Mouse (Mus musculus) intestine, embryonic 15.5 days (tissue): ENCODE measurements around the gene Top3a. TPM values are rescaled to one million over a fixed set of nuclear protein-coding genes. Genes with fewer than 3 reads are reported as not detected.

Experiments
- ATAC-seq: fragments of 200-750 bp; cut with Nextera tagmentation; 2 replicates; pipeline ENCODE4 v1.8.0; 2017; ENCODE audit warnings: moderate TSS enrichment, moderate library complexity
- H3K27ac ChIP-seq: fragments of 300-500 bp; sonication (generic); 2 replicates; pipeline ENCODE4 v1.5.1; 2015; ENCODE audit warnings: mild to moderate bottlenecking, inconsistent platforms
- H3K27me3 ChIP-seq: fragments of 300-500 bp; sonication (generic); replicated peaks from 2 replicates; pipeline ENCODE4 v1.6.1; 2015; ENCODE audit warnings: inconsistent platforms
- H3K36me3 ChIP-seq: fragments of 300-500 bp; sonication (generic); 2 replicates; pipeline ENCODE4 v1.6.1; 2015; ENCODE audit warnings: inconsistent platforms
- H3K4me1 ChIP-seq: fragments of 300-500 bp; sonication (generic); replicated peaks from 2 replicates; pipeline ENCODE4 v1.6.1; 2015; ENCODE audit warnings: inconsistent platforms
- H3K4me2 ChIP-seq: fragments of 300-500 bp; sonication (generic); replicated peaks from 2 replicates; pipeline ENCODE4 v1.6.1; 2015; ENCODE audit warnings: mild to moderate bottlenecking, inconsistent platforms
- H3K4me3 ChIP-seq: fragments of 300-500 bp; sonication (generic); replicated peaks from 2 replicates; pipeline ENCODE4 v1.5.1; 2015; ENCODE audit warnings: inconsistent platforms
- H3K9ac ChIP-seq: fragments of 300-500 bp; sonication (generic); 2 replicates; pipeline ENCODE4 v1.6.1; 2015; ENCODE audit warnings: inconsistent platforms
- H3K9me3 ChIP-seq: fragments of 300-500 bp; sonication (generic); 2 replicates; pipeline ENCODE4 v1.6.1; 2016; ENCODE audit warnings: inconsistent platforms
- WGBS: fragments of 180-500 bp; shearing (Covaris S2); methylation state at CpG from one replicate; pipeline ENCODE4 v1.1.7; 2015; 5-methylcytosine and 5-hydroxymethylcytosine counted together
- polyA plus RNA-seq: library from polyadenylated mRNA; unstranded; fragments of >200 nt; fragmentation: Nextera tagmentation; extraction: Ambion mirVana; gene quantifications from 2 replicates; pipeline ENCODE4 v1.2.1, GENCODE M21; 2015

Gene Top3a
- polyA plus RNA-seq, 1 experiment from 2014 or later, result 13.0 TPM

GRCm38 (mm10) chr11:60706696-60707480 lies 70.3 kb downstream of the Top3a start:
- no peak overlapping the region for H3K9ac ChIP-seq
- no peak overlapping the region for H3K4me3 ChIP-seq
- no peak overlapping the region for H3K4me2 ChIP-seq
- no peaks in the 10 kb centered on the region for H3K9me3 ChIP-seq
- H3K4me1 ChIP-seq, result peaks cover 2% of the 10 kb centered on the region; the same call in 1 of the 2 replicates
- ATAC-seq, result no peak
- H3K27ac ChIP-seq, result no peak overlapping the region
- WGBS, result 90% methylated on average over 14 of the region's 14 CpGs
- H3K27me3 ChIP-seq, result no peaks in the 10 kb centered on the region
- H3K36me3 ChIP-seq, result peaks cover 49% of the 10 kb centered on the region

- no peak for ATAC-seq
- peaks cover 7% of the 10 kb centered on the region for H3K4me1 ChIP-seq
- H3K9ac ChIP-seq, result no peak overlapping the region
- 93% methylated on average over 7 of the region's 7 CpGs for WGBS
- no peak overlapping the region for H3K4me2 ChIP-seq
- H3K9me3 ChIP-seq, result no peaks in the 10 kb centered on the region
- peaks cover 41% of the 10 kb centered on the region for H3K36me3 ChIP-seq
- no peak overlapping the region for H3K27ac ChIP-seq
- H3K27me3 ChIP-seq, result no peaks in the 10 kb centered on the region
- H3K4me3 ChIP-seq, result no peak overlapping the region
Observed at GRCm38 (mm10) chr11:60706076-60706475, 71.1 kb downstream of the Top3a start.

- Histone ChIP-seq H3K27me3 (no peaks in the 10 kb centered on the region), H3K4me1 (peaks cover 12% of the 10 kb centered on the region), H3K4me3 (no peak overlapping the region), H3K27ac (no peak overlapping the region), H3K9ac (no peak overlapping the region), H3K9me3 (no peaks in the 10 kb centered on the region), H3K4me2 (no peak overlapping the region), H3K36me3 (peaks cover 36% of the 10 kb centered on the region)
- WGBS, result 95% methylated on average over 3 of the region's 3 CpGs
- no peak for ATAC-seq
Observed at GRCm38 (mm10) chr11:60705255-60705654, 71.9 kb downstream of the Top3a start.

DNA sequence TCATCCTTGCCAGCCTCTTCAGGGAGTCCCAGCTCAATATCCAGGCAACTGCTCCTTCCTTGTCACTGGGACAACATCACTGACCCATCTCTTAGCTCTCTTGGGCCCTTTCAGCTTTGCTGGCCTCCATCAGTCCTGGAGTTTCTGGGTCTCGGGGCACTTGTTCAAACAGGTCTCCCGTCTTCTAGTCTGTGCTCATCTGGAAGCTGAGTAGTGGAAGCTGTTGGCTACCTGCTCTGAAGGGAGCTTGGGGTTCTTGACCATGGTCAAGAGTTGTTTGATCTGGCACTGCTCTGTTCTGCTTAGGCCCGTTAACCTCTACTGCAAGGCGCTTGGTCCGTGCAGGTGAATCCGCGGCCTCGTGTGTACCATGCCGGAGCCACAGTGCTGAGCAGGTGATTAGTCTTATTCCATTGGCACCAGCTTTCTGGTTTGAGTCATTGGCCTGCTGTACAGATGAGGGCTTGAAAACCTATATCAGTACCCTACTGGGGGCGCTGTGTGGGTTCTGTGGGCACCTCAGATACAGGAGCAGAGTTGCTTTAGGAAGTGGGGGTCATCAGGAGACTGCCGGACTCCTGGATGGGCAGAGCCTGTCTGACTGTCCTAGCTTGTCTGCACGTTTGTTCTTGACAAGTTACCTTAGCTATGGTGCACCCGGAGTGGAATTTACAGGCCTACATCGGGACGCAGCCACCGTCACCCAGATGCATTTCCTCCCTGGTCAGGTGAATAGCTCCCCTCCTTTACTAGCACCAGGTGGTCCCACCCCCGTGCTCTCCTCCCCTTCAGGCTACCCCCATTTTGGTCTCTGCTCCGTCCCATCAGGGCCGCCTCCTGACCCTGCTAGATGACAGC lies 72.9 kb downstream of the Top3a start:
- no peak overlapping the region for H3K4me3 ChIP-seq
- peaks cover 33% of the 10 kb centered on the region for H3K36me3 ChIP-seq
- no peaks in the 10 kb centered on the region for H3K27me3 ChIP-seq
- H3K9me3 ChIP-seq, result no peaks in the 10 kb centered on the region
- H3K4me1 ChIP-seq, result peaks cover 12% of the 10 kb centered on the region
- 90% methylated on average over 19 of the region's 19 CpGs for WGBS
- H3K9ac ChIP-seq, result no peak overlapping the region
- no peak overlapping the region for H3K27ac ChIP-seq
- H3K4me2 ChIP-seq, result no peak overlapping the region
- ATAC-seq, result no peak

DNA sequence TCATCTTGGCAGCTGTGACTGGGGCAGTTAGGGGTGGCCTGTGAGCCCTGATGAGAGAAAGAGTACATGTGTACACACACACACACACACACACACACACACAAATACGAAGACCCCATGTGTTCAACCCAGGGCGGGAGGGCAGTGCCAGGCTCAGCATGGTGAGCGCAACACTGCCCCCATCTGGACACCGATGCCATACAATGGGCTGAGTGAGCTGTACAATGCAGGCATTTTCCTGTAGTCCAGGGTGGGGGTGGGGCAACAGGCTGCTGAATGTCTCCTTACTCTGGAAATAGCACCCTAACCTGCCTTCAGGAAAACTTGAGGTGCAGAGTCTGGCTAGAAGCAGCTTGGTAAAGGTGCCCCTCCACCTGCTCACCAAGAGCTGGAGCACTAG lies 74.0 kb downstream of the Top3a start:
- Histone ChIP-seq H3K9me3 (no peaks in the 10 kb centered on the region), H3K4me1 (peaks cover 20% of the 10 kb centered on the region), H3K9ac (no peak overlapping the region), H3K4me3 (no peak overlapping the region), H3K27ac (no peak overlapping the region), H3K4me2 (no peak overlapping the region), H3K27me3 (no peaks in the 10 kb centered on the region), H3K36me3 (peaks cover 25% of the 10 kb centered on the region)
- no peak for ATAC-seq
- WGBS, result 44% methylated on average over 4 of the region's 4 CpGs

- no peaks in the 10 kb centered on the region for H3K9me3 ChIP-seq
- no peaks in the 10 kb centered on the region for H3K27me3 ChIP-seq
- no peak overlapping the region for H3K4me2 ChIP-seq
- peaks cover 20% of the 10 kb centered on the region for H3K4me1 ChIP-seq
- no peak overlapping the region for H3K9ac ChIP-seq
- H3K36me3 ChIP-seq, result peaks cover 15% of the 10 kb centered on the region; the same call in 1 of the 2 replicates
- no peak overlapping the region for H3K4me3 ChIP-seq
- no peak for ATAC-seq
- H3K27ac ChIP-seq, result no peak overlapping the region
- 71% methylated on average over 3 of the region's 4 CpGs for WGBS
Observed at GRCm38 (mm10) chr11:60701611-60702010, 75.6 kb downstream of the Top3a start.

GRCm38 (mm10) chr11:60700320-60701185 lies 76.6 kb downstream of the Top3a start:
- Histone ChIP-seq H3K36me3 (peaks cover 8% of the 10 kb centered on the region; the same call in 1 of the 2 replicates), H3K4me2 (peak overlapping the region; percentile 79), H3K27ac (0 out of 2 replicates have a peak overlapping the region, but pooled peaks have one; percentile 66), H3K4me3 (peak overlapping the region; percentile 82), H3K4me1 (peaks cover 20% of the 10 kb centered on the region), H3K9me3 (no peaks in the 10 kb centered on the region), H3K27me3 (no peaks in the 10 kb centered on the region), H3K9ac (peak overlapping the region; percentile 83)
- WGBS, result 28% methylated on average over 12 of the region's 12 CpGs
- ATAC-seq, result no peak; the same call in 1 of the 2 replicates

DNA sequence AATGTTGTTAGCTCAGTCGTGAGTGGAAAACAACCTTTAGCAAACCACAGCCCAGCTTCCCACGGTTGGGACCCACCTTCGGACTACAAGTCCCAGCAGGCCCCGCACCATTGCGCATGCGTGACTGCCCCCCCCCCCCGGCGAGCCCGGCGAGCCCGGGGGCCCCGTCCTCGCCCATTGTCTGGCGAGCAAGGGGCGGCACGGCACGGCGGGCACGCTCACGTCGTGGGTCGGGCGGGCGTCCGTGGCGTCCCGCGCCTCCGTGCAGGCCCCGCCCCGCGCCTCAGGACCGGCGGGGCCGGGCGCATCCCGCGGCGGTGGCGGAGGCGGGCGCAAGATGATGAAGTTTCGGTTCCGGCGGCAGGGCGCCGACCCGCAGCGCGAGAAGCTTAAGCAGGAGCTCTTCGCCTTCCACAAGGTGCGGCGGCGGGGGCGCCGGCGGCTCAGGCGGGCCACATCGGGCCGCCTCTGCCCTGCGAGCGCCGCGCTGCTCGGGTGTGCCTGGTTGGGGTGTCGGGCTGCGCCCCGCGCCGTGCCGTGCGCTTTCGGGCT lies 77.6 kb downstream of the Top3a start, which contains the start of gene Llgl1:
TSS of gene Llgl1 (plus strand) at position 200 of the 552 bp plus-strand sequence.
- H3K4me2 ChIP-seq, result peak within 1 kb of the TSS; percentile 79
- H3K36me3 ChIP-seq, result peaks cover under 1% of the 10 kb centered on the region; the same call in 1 of the 2 replicates
- peak within 1 kb of the TSS; percentile 83 for H3K9ac ChIP-seq
- H3K4me1 ChIP-seq, result peaks cover 20% of the 10 kb centered on the region
- H3K27me3 ChIP-seq, result no peaks in the 10 kb centered on the region
- no peaks in the 10 kb centered on the region for H3K9me3 ChIP-seq
- ATAC-seq, result peak; percentile 92
- H3K4me3 ChIP-seq, result peak within 1 kb of the TSS; percentile 82
- H3K27ac ChIP-seq, result peak within 1 kb of the TSS; percentile 80
- WGBS, result under 1% methylated on average over 66 of the region's 73 CpGs

DNA sequence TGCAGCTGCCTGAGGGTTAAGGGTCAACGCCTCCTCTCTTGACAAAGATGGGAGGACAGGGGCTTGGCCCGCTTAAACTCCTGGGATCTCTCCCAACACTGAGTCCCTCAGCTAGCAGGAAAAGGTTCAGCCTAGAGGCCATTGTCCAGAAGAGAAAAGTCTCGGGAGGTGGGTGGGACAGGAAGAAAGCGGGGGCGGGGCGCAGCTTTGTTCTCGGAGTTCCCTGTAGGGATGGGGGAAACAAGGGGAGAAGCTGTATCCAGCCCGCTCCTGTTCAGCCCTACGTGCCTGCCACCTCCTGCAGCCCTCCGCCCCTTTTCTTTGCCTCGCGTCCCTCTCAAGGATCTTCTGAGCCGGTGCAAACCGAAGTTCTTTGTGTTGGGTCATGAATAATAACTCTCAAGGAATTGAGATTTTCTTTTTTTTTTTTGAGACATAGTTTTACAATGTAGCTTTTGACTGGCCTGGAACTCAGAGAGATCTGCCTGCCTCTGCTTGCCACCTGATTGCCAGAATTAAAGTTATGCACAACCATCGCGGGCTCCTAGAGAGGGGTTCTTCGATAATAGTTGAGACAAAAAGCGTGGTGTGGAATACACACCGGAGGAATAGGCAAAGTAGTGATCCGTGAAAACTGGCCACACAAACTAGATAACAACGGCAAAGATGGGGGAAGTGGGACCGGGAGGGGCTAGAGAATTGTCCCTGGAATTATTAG lies 78.2 kb downstream of the Top3a start:
- Histone ChIP-seq H3K36me3 (no peaks in the 10 kb centered on the region), H3K4me3 (peak overlapping the region; percentile 82), H3K27me3 (no peaks in the 10 kb centered on the region), H3K9me3 (no peaks in the 10 kb centered on the region), H3K27ac (peak overlapping the region; percentile 80), H3K4me1 (peaks cover 20% of the 10 kb centered on the region), H3K4me2 (peak overlapping the region; percentile 79), H3K9ac (peak overlapping the region; percentile 83)
- WGBS, result 2% methylated on average over 22 of the region's 22 CpGs
- ATAC-seq, result peak; percentile 54

DNA sequence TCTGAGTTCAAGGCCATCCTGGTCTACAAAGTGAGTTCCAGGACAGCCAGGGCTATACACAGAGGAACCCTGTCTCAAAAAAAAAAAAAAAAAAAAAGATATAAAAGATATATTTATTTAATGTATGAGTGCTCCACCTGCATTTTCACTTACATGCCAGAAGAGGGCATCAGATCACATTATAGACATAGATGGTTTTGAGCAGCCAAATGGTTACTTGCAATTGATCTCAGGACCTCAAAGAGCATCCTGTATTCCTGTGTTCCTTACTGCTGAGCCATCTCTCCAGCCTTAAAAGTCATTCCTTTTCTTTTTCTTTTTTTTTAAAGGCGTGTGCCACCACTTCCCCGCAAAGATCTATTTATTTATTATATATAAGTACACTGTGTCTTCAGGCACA lies 79.6 kb downstream of the Top3a start:
- H3K4me2 ChIP-seq, result no peak overlapping the region
- H3K36me3 ChIP-seq, result no peaks in the 10 kb centered on the region
- no peak for ATAC-seq
- no peak overlapping the region for H3K27ac ChIP-seq
- 73% methylated on average over 2 of the region's 2 CpGs for WGBS
- H3K9me3 ChIP-seq, result no peaks in the 10 kb centered on the region
- no peak overlapping the region for H3K9ac ChIP-seq
- no peaks in the 10 kb centered on the region for H3K27me3 ChIP-seq
- H3K4me1 ChIP-seq, result peaks cover 20% of the 10 kb centered on the region
- H3K4me3 ChIP-seq, result no peak overlapping the region

- Histone ChIP-seq H3K36me3 (no peaks in the 10 kb centered on the region), H3K4me2 (no peak overlapping the region), H3K27ac (no peak overlapping the region), H3K4me1 (peaks cover 14% of the 10 kb centered on the region), H3K4me3 (no peak overlapping the region), H3K9me3 (no peaks in the 10 kb centered on the region), H3K9ac (no peak overlapping the region), H3K27me3 (no peaks in the 10 kb centered on the region)
- no peak for ATAC-seq
- 69% methylated on average over 1 of the region's 1 CpGs for WGBS
Observed at GRCm38 (mm10) chr11:60696165-60696564, 81.0 kb downstream of the Top3a start.
